Mouse (Mus musculus): ENCODE measurements around the gene Fhod1.

DNA sequence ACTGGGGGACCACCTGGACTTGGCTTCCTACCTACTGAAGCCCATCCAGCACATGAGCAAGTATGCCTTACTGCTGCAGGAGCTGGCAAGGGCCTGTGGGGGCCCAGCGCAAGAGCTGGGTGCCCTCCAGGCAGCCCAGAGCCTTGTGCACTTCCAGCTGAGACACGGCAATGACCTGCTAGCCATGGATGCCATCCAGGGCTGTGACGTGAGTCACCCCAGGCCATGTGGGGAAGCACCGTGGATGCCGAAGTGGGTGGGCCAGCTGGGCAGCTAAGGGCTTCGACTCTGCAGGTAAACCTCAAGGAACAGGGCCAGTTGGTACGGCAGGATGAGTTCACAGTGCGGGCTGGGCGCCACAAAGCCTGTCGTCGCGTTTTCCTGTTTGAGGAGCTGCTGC, 32.6 kb upstream of the Fhod1 start:
- TF ChIP-seq CTCF (IDR thresholded peaks at IDR 0.05; ENCODE audit: extremely low read depth, insufficient read depth, insufficient read length, insufficient replicate concordance): no peak
- no peak for TF ChIP-seq POLR2A (IDR thresholded peaks at IDR 0.05; ENCODE audit: low read depth, low read length)

Measured in spleen, adult 2 months (tissue).